Mouse (Mus musculus) testis, adult 2 months (tissue): ENCODE measurements around the gene Hsp90ab1.

Experiments
- CTCF ChIP-seq: fragments of 200-500 bp; IDR thresholded peaks from 2 replicates; pipeline ENCODE4 v1.5.1; 2012; ENCODE audit warnings: low read depth, mild to moderate bottlenecking, inconsistent platforms, low read length, moderate library complexity; ENCODE audit not compliant: control insufficient read depth, insufficient read depth, insufficient replicate concordance
- POLR2A ChIP-seq: fragments of 200-500 bp; IDR thresholded peaks from 2 replicates; pipeline ENCODE4 v1.6.1; 2012; ENCODE audit warnings: low read depth, mild to moderate bottlenecking, inconsistent platforms, low read length, moderate library complexity; ENCODE audit not compliant: control insufficient read depth

DNA sequence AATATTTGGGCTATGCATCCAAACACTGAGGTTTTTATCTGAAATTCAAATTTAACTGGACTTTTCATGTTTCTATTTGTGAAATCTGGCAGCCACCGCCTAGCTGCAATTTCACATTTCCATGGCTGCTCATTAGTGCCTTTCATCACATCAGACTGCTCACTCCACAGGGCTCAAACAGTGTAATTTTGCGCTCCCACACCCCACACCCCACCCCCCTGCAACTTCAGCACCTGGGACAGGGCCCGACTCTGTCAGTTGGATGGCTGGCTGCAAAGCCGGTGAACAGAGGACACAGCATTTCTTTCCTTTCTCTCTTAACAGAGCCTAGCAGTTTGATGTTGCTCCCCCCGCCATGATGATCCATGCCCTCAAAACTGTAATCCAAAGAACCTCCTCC is 36.8 kb downstream of the Hsp90ab1 start:
- TF ChIP-seq POLR2A (no peak), CTCF (no peak)
